ENCODE assay signal across 8 mouse cellular contexts in the genomic region with DNA sequence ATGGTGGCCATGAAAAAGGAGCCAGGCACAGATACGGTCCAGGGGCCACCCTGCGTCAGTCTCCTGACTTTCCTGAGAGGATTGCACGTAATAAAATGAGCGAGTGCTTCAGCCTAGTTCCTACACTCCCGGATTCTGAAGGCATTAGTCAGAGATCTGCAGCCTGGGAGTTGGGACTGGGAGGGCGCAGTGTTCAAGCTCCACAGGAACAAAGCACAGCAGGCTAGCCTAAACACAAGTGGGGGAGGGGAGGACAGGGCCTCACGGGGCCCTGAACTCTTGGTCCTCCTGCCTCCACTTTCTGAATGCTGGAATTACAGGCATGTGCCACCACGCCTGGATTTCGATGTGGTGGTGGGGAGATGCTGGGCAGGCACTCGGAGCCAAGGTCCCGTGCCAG. TPM values are rescaled to one million over a fixed set of nuclear protein-coding genes. Genes with fewer than 3 reads are reported as not detected.
A peak's percentile ranks its signal among the peaks of the same experiment; 100 is the strongest.
DNase-seq lines count a peak whose midpoint lies in the region; ATAC-seq and TF ChIP-seq lines count a peak whose summit lies in the region.

No protein-coding gene starts in this region.

- intact Hi-C loops in heart, adult 2 months (cut with DNase I), result loop anchor here (10.0 kb wide), 1 partner anchor 198 kb away; no protein-coding TSS in a partner anchor
- intact Hi-C loops in heart, postnatal 10 days (cut with DNase I), result no loop called here

- H3K4me3 ChIP-seq in heart, adult 2 months, result no peak overlapping the region; the same call in 1 of the 2 replicates
- H3K4me3 ChIP-seq in spleen, adult 2 months (ENCODE audit: extremely low read depth, insufficient read depth, insufficient read length), result no peak overlapping the region
- H3K4me3 ChIP-seq in liver, embryonic 13.5 days (replicated peaks), result no peak overlapping the region

- peaks cover 51% of the 10 kb centered on the region for H3K4me1 ChIP-seq in heart, adult 2 months (ENCODE audit: control insufficient read depth, insufficient read depth, low read length)
- H3K4me1 ChIP-seq in spleen, adult 2 months (ENCODE audit: control insufficient read depth, insufficient read depth, insufficient read length), result peaks cover 25% of the 10 kb centered on the region; the same call in 1 of the 2 replicates
- peaks cover 82% of the 10 kb centered on the region for H3K4me1 ChIP-seq in liver, embryonic 13.5 days (replicated peaks)

- no peak for DNase-seq in heart, adult 2 months
- no peak for DNase-seq in heart, postnatal 10 days
- DNase-seq in spleen, adult 2 months (ENCODE audit: low read depth in 1 of 2, low spot score in 2 of 2), result no peak
- DNase-seq in spleen, adult 12 weeks (ENCODE audit: low spot score), result no peak
- no peak for DNase-seq in liver, embryonic 13.5 days
- peak; percentile 67 for DNase-seq in yolk sac, embryonic 10.5 days (ENCODE audit: low spot score)
- no peak for DNase-seq in frontal cortex, postnatal 10 days (ENCODE audit: low spot score in 2 of 2)
- no peak for DNase-seq in adrenal gland, adult 2 months

- H3K4me2 ChIP-seq in liver, embryonic 13.5 days, result 0 out of 2 replicates have a peak overlapping the region, but pooled peaks have one; percentile 49

- H3K36me3 ChIP-seq in heart, adult 2 months (ENCODE audit: control insufficient read depth, insufficient read depth, low read length), result peaks cover 9% of the 10 kb centered on the region
- peaks cover 39% of the 10 kb centered on the region for H3K36me3 ChIP-seq in spleen, adult 2 months (ENCODE audit: control insufficient read depth, insufficient read depth, low read length)
- peaks cover 54% of the 10 kb centered on the region for H3K36me3 ChIP-seq in liver, embryonic 13.5 days

- H3K79me2 ChIP-seq in heart, adult 2 months (replicated peaks; ENCODE audit: control insufficient read depth, insufficient read depth, low read length), result no peaks in the 10 kb centered on the region; the same call in none of the 2 replicates

- no peaks in the 10 kb centered on the region for H3K27me3 ChIP-seq in heart, adult 2 months (ENCODE audit: control insufficient read depth, insufficient read depth, low read length)
- no peaks in the 10 kb centered on the region for H3K27me3 ChIP-seq in spleen, adult 2 months (ENCODE audit: control insufficient read depth, insufficient read depth, low read length)
- no peaks in the 10 kb centered on the region for H3K27me3 ChIP-seq in liver, embryonic 13.5 days

- ATAC-seq in liver, embryonic 13.5 days (ENCODE audit: low read depth), result no peak

- H3K9ac ChIP-seq in heart, adult 2 months (ENCODE audit: low read depth, low read length), result no peak overlapping the region
- H3K9ac ChIP-seq in liver, embryonic 13.5 days, result no peak overlapping the region

- H3K9me3 ChIP-seq in liver, embryonic 13.5 days (replicated peaks), result no peaks in the 10 kb centered on the region

- no peak for TF ChIP-seq POLR2A in heart, adult 2 months (IDR thresholded peaks at IDR 0.05; ENCODE audit: insufficient read depth, low read depth, low read length)
- TF ChIP-seq POLR2A in spleen, adult 2 months (IDR thresholded peaks at IDR 0.05; ENCODE audit: low read depth, low read length), result no peak

- peak overlapping the region; percentile 79 for H3K27ac ChIP-seq in heart, adult 2 months
- H3K27ac ChIP-seq in spleen, adult 2 months (ENCODE audit: insufficient read depth, low read length), result peak overlapping the region; percentile 27; the same call in 1 of the 2 replicates
- peak overlapping the region; percentile 54 for H3K27ac ChIP-seq in liver, embryonic 13.5 days

- no peak for TF ChIP-seq CTCF in heart, adult 2 months (IDR thresholded peaks at IDR 0.05)
- no peak for TF ChIP-seq CTCF in spleen, adult 2 months (IDR thresholded peaks at IDR 0.05; ENCODE audit: extremely low read depth, insufficient read depth, insufficient read length, insufficient replicate concordance)

- WGBS in heart, adult 2 months, result 55% methylated on average over 11 of the region's 11 CpGs
- 91% methylated on average over 11 of the region's 11 CpGs for WGBS in spleen, adult 2 months
- WGBS in liver, embryonic 13.5 days (ENCODE audit: insufficient replicate concordance), result 57% methylated on average over 11 of the region's 11 CpGs

- no peak for TF ChIP-seq EP300 in heart, adult 2 months (IDR thresholded peaks at IDR 0.05; ENCODE audit: insufficient read depth, low read depth, low read length)

RNA-seq across cellular contexts. Expression of gene Kctd10, which starts 7.7 kb away (rescaled TPM):
- total RNA-seq in heart, adult 2 months (2021), result 10 to 100 TPM; 48.9 to 51.8 TPM
- polyA plus RNA-seq in heart, adult 2 months (2012; rRNA removed), result 48.0 and 63.5 TPM in 2 replicates
- 10 to 100 TPM; 80.7 to 80.8 TPM for total RNA-seq in heart, postnatal 10 days (2021)
- polyA plus RNA-seq in spleen, adult 2 months (2012; rRNA removed), result 64.4 and 76.5 TPM in 2 replicates
- polyA plus RNA-seq in liver, embryonic 13.5 days (2015; fragmentation: Nextera tagmentation; extraction: Ambion mirVana), result 23.3 and 26.1 TPM in 2 replicates
- 10 to 100 TPM; 67.0 to 76.7 TPM for total RNA-seq in adrenal gland, adult 2 months (2021)
- 68.9 and 71.4 TPM in 2 replicates for polyA plus RNA-seq in adrenal gland, adult 2 months (2012; rRNA removed)

RNA-seq across cellular contexts. Expression of gene Ube3b, which starts 7.8 kb away (rescaled TPM):
- 100 to 1,000 TPM in 1 of 2 experiments, 10 to 100 TPM in 1; 86.3 to 101 TPM for total RNA-seq in heart, adult 2 months (2021)
- polyA plus RNA-seq in heart, adult 2 months (2012; rRNA removed), result 84.2 and 103 TPM in 2 replicates
- 10 to 100 TPM; 68.1 to 70.7 TPM for total RNA-seq in heart, postnatal 10 days (2021)
- polyA plus RNA-seq in spleen, adult 2 months (2012; rRNA removed), result 44.4 and 53.1 TPM in 2 replicates
- 14.5 and 16.2 TPM in 2 replicates for polyA plus RNA-seq in liver, embryonic 13.5 days (2015; fragmentation: Nextera tagmentation; extraction: Ambion mirVana)
- 10 to 100 TPM; 74.6 to 75.4 TPM for total RNA-seq in adrenal gland, adult 2 months (2021)
- polyA plus RNA-seq in adrenal gland, adult 2 months (2012; rRNA removed), result 122 and 137 TPM in 2 replicates

Comparison
In these comparisons a context has a peak if more than half of its experiments do, and no peak if none do; other contexts are left out.
1. H3K27ac ChIP-seq: peak in every context shown above with its lines; median percentile 79 in heart, adult 2 months; 54 in liver, embryonic 13.5 days; 27 in spleen, adult 2 months.